Mouse (Mus musculus) lung, postnatal 0 days (tissue): ENCODE results near the gene Eif4e. TPM values are rescaled to one million over a fixed set of nuclear protein-coding genes. Genes with fewer than 3 reads are reported as not detected.

Experiments used
- ATAC-seq: fragments of 200-750 bp; cut with Nextera tagmentation; 2 replicates; pipeline ENCODE4 v1.8.0; 2017; ENCODE audit warnings: moderate library complexity
- DNase-seq: peaks from one replicate; pipeline ENCODE4 v3.0.0-alpha.2; 2016; ENCODE audit warnings: low spot score
- H3K27ac ChIP-seq: fragments of 300-500 bp; sonication (generic); 2 replicates; pipeline ENCODE4 v1.5.1; 2014; ENCODE audit warnings: antibody characterized with exemption, mild to moderate bottlenecking, low read length, mixed read lengths
- H3K27me3 ChIP-seq: fragments of 300-500 bp; sonication (generic); replicated peaks from 2 replicates; pipeline ENCODE4 v1.6.1; 2014; ENCODE audit warnings: low read length, mixed read lengths; ENCODE audit not compliant: insufficient read depth
- H3K36me3 ChIP-seq: fragments of 300-500 bp; sonication (generic); 2 replicates; pipeline ENCODE4 v1.6.1; 2014; ENCODE audit warnings: low read length, mixed read lengths; ENCODE audit not compliant: insufficient read depth
- H3K4me1 ChIP-seq: fragments of 300-500 bp; sonication (generic); 2 replicates; pipeline ENCODE4 v1.6.1; 2014; ENCODE audit warnings: antibody characterized with exemption, low read depth, low read length, mixed read lengths; ENCODE audit not compliant: insufficient read depth
- H3K4me2 ChIP-seq: fragments of 300-500 bp; sonication (generic); replicated peaks from 2 replicates; pipeline ENCODE4 v1.6.1; 2014; ENCODE audit warnings: low read depth, mild to moderate bottlenecking, low read length, moderate library complexity, mixed read lengths
- H3K4me3 ChIP-seq: fragments of 300-500 bp; sonication (generic); 2 replicates; pipeline ENCODE4 v1.5.1; 2014; ENCODE audit warnings: low read depth, low read length
- H3K9ac ChIP-seq: fragments of 300-500 bp; sonication (generic); replicated peaks from 2 replicates; pipeline ENCODE4 v1.6.1; 2014; ENCODE audit warnings: low read depth, mild to moderate bottlenecking
- H3K9me3 ChIP-seq: fragments of 300-500 bp; sonication (generic); 2 replicates; pipeline ENCODE4 v1.6.1; 2016; ENCODE audit warnings: low read length, mixed read lengths
- CTCF ChIP-seq: IDR thresholded peaks from 2 replicates; pipeline ENCODE4 v1.5.1; 2016; ENCODE audit warnings: antibody characterized with exemption, mild to moderate bottlenecking
- EP300 ChIP-seq: IDR thresholded peaks from 2 replicates; pipeline ENCODE4 v1.6.1; 2016; ENCODE audit warnings: antibody characterized with exemption, mild to moderate bottlenecking, control low read depth
- WGBS: fragments of 180-500 bp; shearing (Covaris S2); extraction: QIAGEN DNeasy Blood & Tissue Kit; methylation state at CpG from one replicate; pipeline ENCODE4 v1.1.7; 2014; 5-methylcytosine and 5-hydroxymethylcytosine counted together
- polyA plus RNA-seq: library from polyadenylated mRNA; unstranded; fragments of >200 nt; fragmentation: Nextera tagmentation; extraction: Ambion mirVana; gene quantifications from 2 replicates; pipeline ENCODE4 v1.2.1, GENCODE M21; 2015

The Eif4e gene
- polyA plus RNA-seq, 1 experiment from 2014 or later = 125 TPM

GRCm38 (mm10) chr3:138514749-138515148, 11.2 kb upstream of the Eif4e start:
- no peak for TF ChIP-seq EP300
- TF ChIP-seq CTCF = no peak
- no peak overlapping the region for H3K9ac ChIP-seq
- no peaks in the 10 kb centered on the region for H3K27me3 ChIP-seq
- WGBS = 52% methylated on average over 3 of the region's 3 CpGs
- no peak overlapping the region for H3K4me2 ChIP-seq
- H3K36me3 ChIP-seq = no peaks in the 10 kb centered on the region
- H3K9me3 ChIP-seq = no peaks in the 10 kb centered on the region
- ATAC-seq (no peak), DNase-seq (no peak)
- H3K4me1 ChIP-seq = no peaks in the 10 kb centered on the region
- 0 out of 2 replicates have a peak overlapping the region, but pooled peaks have one; percentile 3 for H3K27ac ChIP-seq
- no peak overlapping the region for H3K4me3 ChIP-seq

GRCm38 (mm10) chr3:138515656-138516370, 10.2 kb upstream of the Eif4e start:
- Histone ChIP-seq H3K4me2 (no peak overlapping the region), H3K36me3 (no peaks in the 10 kb centered on the region), H3K27ac (no peak overlapping the region), H3K9me3 (no peaks in the 10 kb centered on the region), H3K4me1 (no peaks in the 10 kb centered on the region), H3K4me3 (no peak overlapping the region), H3K27me3 (no peaks in the 10 kb centered on the region), H3K9ac (no peak overlapping the region)
- ATAC-seq (peak; percentile 73), DNase-seq (peak; percentile 63)
- TF ChIP-seq EP300 (no peak), CTCF (no peak)
- 42% methylated on average over 10 of the region's 10 CpGs for WGBS

- no peak for DNase-seq
- Histone ChIP-seq H3K4me2 (no peak overlapping the region), H3K9me3 (no peaks in the 10 kb centered on the region), H3K36me3 (no peaks in the 10 kb centered on the region), H3K27me3 (no peaks in the 10 kb centered on the region), H3K4me3 (no peak overlapping the region), H3K9ac (no peak overlapping the region), H3K4me1 (no peaks in the 10 kb centered on the region), H3K27ac (no peak overlapping the region)
- no peak for ATAC-seq
- TF ChIP-seq CTCF = peak; percentile 49
- no peak for TF ChIP-seq EP300
- 61% methylated on average over 3 of the region's 3 CpGs for WGBS
Observed at GRCm38 (mm10) chr3:138517881-138518280, 8.1 kb upstream of the Eif4e start.

- no peak for DNase-seq
- Histone ChIP-seq H3K9ac (no peak overlapping the region), H3K36me3 (no peaks in the 10 kb centered on the region), H3K27me3 (no peaks in the 10 kb centered on the region), H3K4me1 (no peaks in the 10 kb centered on the region), H3K9me3 (no peaks in the 10 kb centered on the region), H3K4me3 (no peak overlapping the region), H3K4me2 (no peak overlapping the region), H3K27ac (no peak overlapping the region)
- no peak for ATAC-seq
- TF ChIP-seq CTCF = no peak
- no peak for TF ChIP-seq EP300
- WGBS = 59% methylated on average over 6 of the region's 6 CpGs
Observed at GRCm38 (mm10) chr3:138519218-138519617, 6.8 kb upstream of the Eif4e start.

- no peaks in the 10 kb centered on the region for H3K4me1 ChIP-seq
- no peak for DNase-seq
- no peak for ATAC-seq
- no peak for TF ChIP-seq EP300
- TF ChIP-seq CTCF = no peak
- no peak overlapping the region for H3K4me2 ChIP-seq
- H3K4me3 ChIP-seq = no peak overlapping the region
- H3K27ac ChIP-seq = no peak overlapping the region
- H3K36me3 ChIP-seq = no peaks in the 10 kb centered on the region
- no peaks in the 10 kb centered on the region for H3K9me3 ChIP-seq
- no peaks in the 10 kb centered on the region for H3K27me3 ChIP-seq
- 94% methylated on average over 4 of the region's 4 CpGs for WGBS
- no peak overlapping the region for H3K9ac ChIP-seq
Observed at GRCm38 (mm10) chr3:138523956-138524355, 2.0 kb upstream of the Eif4e start.

GRCm38 (mm10) chr3:138525494-138525893, 485 bp upstream of the Eif4e start:
- DNase-seq (peak; percentile 32), ATAC-seq (no peak)
- peak overlapping the region; percentile 98 for H3K27ac ChIP-seq
- H3K4me3 ChIP-seq = no peak overlapping the region
- H3K36me3 ChIP-seq = no peaks in the 10 kb centered on the region
- H3K27me3 ChIP-seq = no peaks in the 10 kb centered on the region
- WGBS = 63% methylated on average over 8 of the region's 8 CpGs
- H3K4me2 ChIP-seq = no peak overlapping the region; the same call in 1 of the 2 replicates
- TF ChIP-seq CTCF (no peak), EP300 (no peak)
- no peaks in the 10 kb centered on the region for H3K4me1 ChIP-seq
- no peak overlapping the region for H3K9ac ChIP-seq
- H3K9me3 ChIP-seq = no peaks in the 10 kb centered on the region
